Mouse (Mus musculus) c-Kit-positive CD71-negative TER-119-negative erythroid progenitor cells, embryonic 14.5 days (primary cell): ENCODE measurements around the gene Rrp36.
A peak's percentile ranks its signal among the peaks of the same experiment; 100 is the strongest.

ENCODE experiments used
- DNase-seq: peaks from one replicate; pipeline ENCODE4 v3.0.0-alpha.2; 2013; ENCODE audit warnings: low read depth

Gene Rrp36

GRCm38 (mm10) chr17:46647279-46647678 is 26.9 kb downstream of the Rrp36 start:
- DNase-seq = no peak

GRCm38 (mm10) chr17:46646322-46646662 is 27.9 kb downstream of the Rrp36 start:
- peak; percentile 58 for DNase-seq

GRCm38 (mm10) chr17:46645561-46646321 is 28.4 kb downstream of the Rrp36 start, which contains the start of the genes Klc4 and Mrpl2:
Klc4 (minus strand) TSS chr17:46646022.
Mrpl2 (plus strand) TSS chr17:46646229.
- DNase-seq = peak; percentile 98

- DNase-seq = no peak
These were observed 29.2 kb downstream of the Rrp36 start for GRCm38 (mm10) chr17:46644916-46645475.

- no peak for DNase-seq
These were observed 29.9 kb downstream of the Rrp36 start for GRCm38 (mm10) chr17:46644152-46644805.

- no peak for DNase-seq
These were observed 32.1 kb downstream of the Rrp36 start for GRCm38 (mm10) chr17:46642060-46642459.

GRCm38 (mm10) chr17:46639929-46640328 is 34.2 kb downstream of the Rrp36 start:
- no peak for DNase-seq

- peak; percentile 50 for DNase-seq
These were observed 37.2 kb downstream of the Rrp36 start for GRCm38 (mm10) chr17:46636831-46637523.

- no peak for DNase-seq
These were observed 44.3 kb downstream of the Rrp36 start for GRCm38 (mm10) chr17:46629685-46630441.

- no peak for DNase-seq
These were observed 45.1 kb downstream of the Rrp36 start, which contains the start of gene Ptk7 for GRCm38 (mm10) chr17:46628791-46629684. Ptk7 (minus strand) TSS chr17:46629504.

GRCm38 (mm10) chr17:46628471-46628790 is 45.7 kb downstream of the Rrp36 start:
- DNase-seq = no peak

GRCm38 (mm10) chr17:46627409-46627808 is 46.7 kb downstream of the Rrp36 start:
- DNase-seq = no peak

GRCm38 (mm10) chr17:46624598-46624997 is 49.6 kb downstream of the Rrp36 start:
- no peak for DNase-seq

- DNase-seq = peak; percentile 45
These were observed 50.2 kb downstream of the Rrp36 start for GRCm38 (mm10) chr17:46623819-46624557.

- DNase-seq = peak; percentile 42
These were observed 51.9 kb downstream of the Rrp36 start for GRCm38 (mm10) chr17:46622269-46622668.

- DNase-seq = no peak
These were observed 52.8 kb downstream of the Rrp36 start for GRCm38 (mm10) chr17:46621324-46621723.

- DNase-seq = no peak
These were observed 54.3 kb downstream of the Rrp36 start for GRCm38 (mm10) chr17:46619683-46620357.

GRCm38 (mm10) chr17:46618769-46619682 is 55.1 kb downstream of the Rrp36 start:
- DNase-seq = no peak
